Mouse (Mus musculus) G1E-ER4 (cell line): ENCODE data around the gene Ablim2. TPM values are rescaled to one million over a fixed set of nuclear protein-coding genes. Genes with fewer than 3 reads are reported as not detected.

ENCODE experiments used
- GATA1 ChIP-seq: IDR thresholded peaks from one replicate; pipeline ENCODE4 v1.8.0; 2012; ENCODE audit warnings: low read length, inconsistent platforms
- polyA plus RNA-seq: library from polyadenylated mRNA; stranded (reverse); fragments of >175 nt; gene quantifications from 2 replicates; pipeline ENCODE4 v1.2.3, GENCODE M21; 2012

Ablim2 gene
- polyA plus RNA-seq, 1 experiment: not detected

DNA sequence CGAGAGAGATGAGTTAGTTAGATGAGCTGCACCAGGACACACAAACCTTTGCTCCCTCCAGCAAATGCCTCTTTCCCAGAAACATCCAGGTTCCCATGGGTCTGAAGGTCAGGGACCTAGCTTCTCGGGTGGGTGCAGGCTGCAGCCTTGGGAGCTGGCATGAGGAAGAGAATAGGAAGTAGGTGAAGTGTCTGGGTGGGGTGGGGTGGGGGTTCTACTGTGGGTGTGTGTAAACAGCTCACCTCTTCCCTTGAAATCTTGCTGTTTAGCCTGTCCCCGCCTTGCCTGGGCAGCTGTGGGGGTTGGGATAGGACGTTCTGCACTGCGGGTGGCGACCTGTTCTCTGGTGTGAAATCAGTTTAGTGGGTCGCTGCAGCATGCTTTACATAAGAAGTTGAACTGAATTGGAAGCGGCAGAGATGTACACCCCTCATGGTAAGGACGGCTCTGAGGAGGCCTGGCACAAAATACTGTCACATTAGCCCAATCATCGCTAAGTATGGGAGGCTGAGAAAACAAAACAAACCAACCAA lies 25.0 kb downstream of the Ablim2 start:
- TF ChIP-seq GATA1: no peak

DNA sequence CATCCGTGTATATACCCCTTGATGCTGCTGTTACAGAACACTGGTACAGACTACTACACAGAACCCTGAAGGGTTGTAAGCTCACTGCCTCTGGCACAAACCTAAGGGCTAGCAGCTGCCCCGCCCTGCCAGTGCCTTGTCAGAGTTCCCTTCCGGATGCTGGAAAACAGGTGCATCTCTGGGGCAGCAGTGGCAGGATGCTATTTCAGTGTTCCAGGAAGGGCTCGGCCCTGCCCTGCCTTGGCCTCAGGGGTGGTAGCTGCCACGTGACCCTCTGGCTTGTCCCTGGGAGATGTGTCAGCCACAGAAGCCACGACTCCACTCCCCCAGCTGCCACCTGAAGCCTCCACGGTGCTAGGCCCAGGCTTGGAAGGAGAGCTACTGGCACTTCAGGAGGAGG lies 28.2 kb downstream of the Ablim2 start:
- TF ChIP-seq GATA1: no peak

DNA sequence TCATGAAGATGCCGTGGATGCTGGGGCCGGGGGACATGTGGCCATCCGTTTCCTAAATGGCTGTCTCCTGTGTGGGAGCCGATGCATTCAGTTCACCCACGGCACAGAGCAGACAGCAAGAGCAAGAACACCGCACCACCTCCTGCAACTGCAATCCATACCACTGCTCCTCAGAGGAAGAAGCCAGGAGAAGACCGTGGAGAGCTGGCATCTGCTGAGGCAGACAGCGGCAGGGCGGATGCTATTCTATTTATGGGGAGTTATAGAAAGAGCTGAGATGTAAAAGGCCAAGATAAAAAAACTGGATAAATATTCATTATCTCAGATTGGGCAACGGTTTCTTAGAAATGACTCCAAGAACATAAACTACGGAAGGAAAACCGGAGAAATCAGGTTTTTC lies 30.2 kb downstream of the Ablim2 start:
- no peak for TF ChIP-seq GATA1

DNA sequence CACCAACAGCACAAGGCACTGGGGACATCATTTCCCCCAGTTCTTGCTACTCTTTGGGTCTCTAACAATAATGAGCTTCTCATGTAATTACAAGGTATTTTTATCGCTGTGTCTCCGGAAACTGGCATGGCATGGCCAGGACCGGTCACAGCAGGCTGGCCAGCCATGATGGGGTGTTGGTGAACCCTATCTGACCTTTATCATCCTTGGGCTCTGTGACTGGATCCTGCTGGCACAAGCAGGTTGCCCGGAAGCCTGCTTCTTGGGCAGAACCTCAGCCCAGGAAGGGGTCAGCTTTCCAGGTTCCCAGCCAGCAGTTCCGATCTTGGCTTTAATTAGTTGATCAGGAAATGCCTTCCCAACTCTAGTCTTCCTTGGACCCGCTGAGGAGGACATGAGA lies 31.0 kb downstream of the Ablim2 start:
- TF ChIP-seq GATA1: no peak

DNA sequence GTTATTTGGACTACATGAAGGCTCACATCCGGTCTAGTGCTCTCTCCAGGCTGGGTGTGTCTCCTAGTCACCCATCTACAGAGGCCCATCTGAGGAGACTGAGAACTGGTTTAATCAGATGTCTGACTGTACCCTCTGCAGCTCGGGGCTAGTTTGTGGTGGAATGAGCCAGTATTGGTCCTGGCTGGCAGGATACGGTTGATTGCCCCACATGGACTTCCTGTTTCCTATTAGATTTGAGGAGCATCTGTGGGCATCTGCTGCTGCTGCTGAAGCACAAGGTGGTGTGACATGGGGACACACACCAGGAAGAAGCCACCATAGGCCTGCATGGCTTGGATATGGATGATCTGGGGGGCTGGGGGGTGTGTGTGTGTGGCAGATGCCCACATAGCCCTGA lies 32.0 kb downstream of the Ablim2 start:
- no peak for TF ChIP-seq GATA1

DNA sequence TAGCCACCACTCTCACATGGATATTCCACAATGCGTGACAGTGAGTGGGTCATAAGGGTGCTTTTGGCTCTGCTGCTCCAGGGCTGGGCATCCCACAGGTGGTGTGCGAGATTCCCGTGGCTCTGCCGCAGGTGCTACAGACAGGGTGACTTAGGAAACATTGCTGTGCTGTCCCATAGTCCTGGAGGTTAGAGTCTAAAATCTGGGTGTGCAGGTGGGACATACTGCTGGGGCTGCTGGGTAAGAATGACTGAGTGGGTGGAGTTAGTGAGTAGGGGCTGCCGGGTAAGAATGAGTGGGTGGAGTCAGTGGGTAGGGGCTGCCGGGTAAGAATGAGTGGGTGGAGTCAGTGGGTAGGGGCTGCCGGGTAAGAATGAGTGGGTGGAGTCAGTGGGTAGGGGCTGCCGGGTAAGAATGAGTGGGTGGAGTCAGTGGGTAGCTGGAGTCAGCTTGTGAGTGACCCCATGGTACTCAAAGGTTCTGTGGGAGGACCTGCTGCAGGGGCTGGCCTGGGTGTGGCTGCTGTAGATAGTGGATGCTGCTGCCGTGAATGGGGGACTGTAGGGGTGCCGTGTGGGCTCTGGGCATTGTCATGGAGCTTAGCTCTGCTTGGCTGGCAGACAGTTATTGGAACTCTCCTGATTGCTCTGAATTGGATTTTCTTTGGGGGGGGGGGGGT lies 32.8 kb downstream of the Ablim2 start:
- TF ChIP-seq GATA1: no peak

DNA sequence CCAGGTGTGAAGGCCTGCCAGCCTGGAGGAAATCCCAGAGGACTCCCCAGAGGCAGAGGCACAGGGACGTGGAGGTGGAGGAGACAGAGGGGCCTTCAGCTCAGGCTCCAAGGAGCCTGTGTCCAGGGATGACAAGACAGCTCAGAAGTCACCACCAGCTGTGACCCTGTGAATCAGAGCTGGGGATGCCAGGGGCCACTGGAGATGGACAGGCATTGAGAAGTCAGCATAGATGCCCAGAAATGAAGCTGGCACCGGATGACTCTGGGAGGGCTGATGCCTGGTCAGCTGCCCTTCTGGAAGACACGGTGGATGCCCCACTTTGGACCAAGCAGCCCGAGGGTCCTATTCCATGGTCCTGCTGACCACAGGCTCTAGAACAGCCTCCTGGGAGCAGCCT lies 36.3 kb downstream of the Ablim2 start:
- TF ChIP-seq GATA1: no peak

DNA sequence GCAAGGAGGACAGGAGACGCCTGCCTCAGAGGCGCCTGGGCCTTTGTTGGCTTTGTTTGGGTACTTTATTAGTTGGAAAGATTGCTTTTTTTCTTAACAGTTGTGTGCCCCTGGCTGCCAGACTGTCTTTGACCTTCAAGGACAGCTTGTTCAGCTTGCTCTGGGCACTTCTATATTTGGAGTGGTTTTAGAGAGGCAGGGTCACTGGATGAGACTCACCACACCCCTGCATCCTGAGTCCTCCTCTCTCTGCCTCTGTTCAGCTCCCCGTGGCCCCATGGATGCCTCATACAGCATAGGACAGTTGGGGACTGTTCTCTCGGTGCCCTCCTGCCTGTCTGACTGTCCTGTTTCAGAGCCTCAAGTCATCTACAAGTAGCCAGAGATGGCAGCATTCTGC lies 37.3 kb downstream of the Ablim2 start:
- TF ChIP-seq GATA1: no peak

DNA sequence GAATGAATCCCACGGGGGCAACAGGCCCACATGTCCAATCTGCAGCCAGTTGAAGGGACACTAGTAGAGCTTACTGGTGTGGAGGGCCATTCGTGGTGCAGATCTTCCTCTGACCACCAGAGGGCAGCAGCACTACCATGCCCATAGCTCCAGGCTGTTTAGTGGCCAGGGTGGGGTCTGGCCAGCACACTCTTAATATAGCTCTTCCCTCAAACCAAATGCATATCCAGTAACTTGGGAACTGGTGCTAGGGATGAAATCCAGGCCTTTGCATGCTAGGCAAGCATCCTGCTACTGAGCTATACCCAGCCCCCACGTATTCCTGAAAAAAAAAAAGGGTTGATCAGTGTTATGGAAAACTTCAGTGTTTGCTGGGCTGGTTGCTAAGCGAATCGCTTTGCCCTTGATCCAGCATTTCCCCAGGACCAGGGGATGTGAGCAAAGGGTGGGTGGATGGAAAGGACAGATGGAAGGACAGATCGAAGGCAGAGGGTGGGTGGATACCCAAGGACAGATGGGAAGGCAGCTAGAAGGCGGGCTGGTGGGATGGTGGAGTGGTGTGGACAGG lies 37.9 kb downstream of the Ablim2 start:
- no peak for TF ChIP-seq GATA1

DNA sequence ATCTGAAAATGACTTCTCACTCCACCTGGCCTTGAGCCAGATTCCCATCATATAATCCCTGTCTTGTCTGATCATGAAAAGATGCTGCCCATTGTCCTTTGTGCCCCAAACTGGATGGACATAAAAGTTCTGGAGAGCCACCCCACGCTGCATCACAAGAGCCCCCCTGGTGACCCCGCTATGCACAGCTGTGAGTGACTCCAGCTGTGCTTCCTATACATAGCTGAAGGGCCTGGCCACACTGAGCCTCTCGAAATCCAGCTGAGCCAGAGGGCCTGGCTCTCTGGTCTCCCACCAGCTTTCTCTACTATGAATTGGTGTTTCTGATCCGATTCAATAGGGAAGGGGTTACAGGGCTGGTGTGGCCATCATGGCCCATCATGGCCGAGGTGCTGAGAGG lies 38.5 kb downstream of the Ablim2 start:
- TF ChIP-seq GATA1: no peak

DNA sequence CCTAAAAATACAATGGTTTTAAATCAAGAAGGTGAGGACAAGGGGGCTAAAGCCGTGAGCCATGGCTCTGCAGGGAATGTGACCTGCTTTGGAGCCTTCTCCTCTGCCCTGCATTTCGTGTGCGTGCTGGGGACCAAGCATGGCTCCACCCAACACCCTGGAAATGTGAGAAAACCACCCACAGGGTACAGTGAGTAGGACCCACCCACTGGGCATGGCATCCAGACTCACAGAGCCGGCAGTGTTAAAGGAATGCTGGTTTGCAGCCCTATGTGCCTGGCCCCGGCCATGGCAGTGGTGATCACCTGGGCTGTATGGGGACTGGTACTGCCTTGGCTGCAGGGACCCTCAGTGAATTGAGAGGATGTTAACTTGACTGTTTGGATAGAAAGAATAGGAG lies 41.4 kb downstream of the Ablim2 start:
- TF ChIP-seq GATA1: no peak

DNA sequence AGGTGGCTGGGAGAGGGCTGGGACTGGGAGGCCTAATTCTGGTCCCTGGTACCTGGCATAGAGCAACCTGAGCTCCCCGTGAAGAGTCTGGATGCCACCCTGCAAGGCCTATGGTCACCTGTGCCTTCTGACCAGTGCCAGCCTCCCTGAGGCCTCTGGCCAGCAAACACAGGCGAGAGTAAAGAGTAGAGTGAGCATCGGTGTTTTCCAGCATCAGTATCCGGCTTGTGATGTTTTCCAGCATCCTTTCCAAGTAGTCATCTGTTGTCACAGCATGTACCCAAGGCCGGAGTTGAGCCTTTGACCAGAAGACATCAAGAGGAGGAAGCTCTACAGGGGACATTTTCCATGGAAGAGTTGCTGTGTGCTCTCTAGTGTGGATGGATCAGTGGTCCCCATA lies 45.7 kb downstream of the Ablim2 start:
- no peak for TF ChIP-seq GATA1

DNA sequence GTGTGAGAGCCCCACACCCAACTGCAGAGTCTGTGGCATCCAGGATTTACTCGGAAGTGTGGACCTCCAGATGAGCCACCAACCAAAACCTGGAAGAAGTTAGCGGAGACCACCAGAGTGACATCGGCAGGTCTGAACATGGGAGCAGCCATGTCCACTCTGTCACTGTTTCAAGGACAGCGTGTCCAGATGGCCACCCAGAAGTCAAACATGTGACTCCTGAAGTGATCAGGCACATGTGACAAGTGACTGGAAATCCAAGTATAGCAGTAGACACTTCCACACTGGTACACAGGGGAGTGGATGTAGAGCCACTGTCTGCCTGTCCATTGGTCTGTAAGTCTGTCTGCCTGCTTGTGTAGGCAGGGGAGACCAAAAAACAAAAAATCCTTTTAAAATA lies 47.0 kb downstream of the Ablim2 start:
- no peak for TF ChIP-seq GATA1

DNA sequence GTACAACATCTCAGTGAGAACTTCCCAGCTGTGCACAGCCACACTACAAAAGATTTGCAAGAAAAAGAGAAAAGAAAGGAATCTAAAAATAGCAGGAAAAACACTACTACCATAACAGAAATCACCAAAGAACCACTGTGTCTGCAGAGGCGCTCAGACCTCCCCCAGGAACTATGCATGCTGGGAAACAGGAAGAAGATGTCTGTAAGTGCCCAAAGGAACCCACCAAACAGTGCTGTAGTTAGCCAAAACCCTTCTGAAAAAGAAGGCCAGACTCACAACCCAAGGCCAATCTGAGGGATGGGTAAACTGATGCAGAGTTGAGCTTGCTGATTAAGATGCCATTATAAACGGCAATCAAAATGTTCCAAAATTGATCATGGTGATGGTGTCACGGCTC lies 47.5 kb downstream of the Ablim2 start:
- no peak for TF ChIP-seq GATA1

DNA sequence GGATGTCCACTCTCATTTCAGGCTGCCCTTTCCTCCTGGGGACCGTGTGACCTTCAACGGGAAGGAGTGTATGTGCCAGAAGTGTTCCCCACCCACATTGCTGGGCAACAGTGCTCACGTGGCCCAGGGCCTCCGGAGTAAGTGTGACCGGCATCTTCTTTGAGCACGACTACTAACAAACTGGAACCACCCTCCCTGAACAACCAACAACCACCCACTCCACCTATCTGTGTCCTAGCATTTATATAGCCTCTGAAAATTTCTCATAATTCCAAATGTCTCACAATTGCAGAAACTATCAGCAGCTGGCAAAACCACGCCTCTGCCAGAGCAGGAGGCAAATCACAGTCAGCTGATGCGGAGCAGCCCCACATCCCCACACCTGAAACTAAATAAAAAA lies 49.3 kb downstream of the Ablim2 start:
- TF ChIP-seq GATA1: no peak

DNA sequence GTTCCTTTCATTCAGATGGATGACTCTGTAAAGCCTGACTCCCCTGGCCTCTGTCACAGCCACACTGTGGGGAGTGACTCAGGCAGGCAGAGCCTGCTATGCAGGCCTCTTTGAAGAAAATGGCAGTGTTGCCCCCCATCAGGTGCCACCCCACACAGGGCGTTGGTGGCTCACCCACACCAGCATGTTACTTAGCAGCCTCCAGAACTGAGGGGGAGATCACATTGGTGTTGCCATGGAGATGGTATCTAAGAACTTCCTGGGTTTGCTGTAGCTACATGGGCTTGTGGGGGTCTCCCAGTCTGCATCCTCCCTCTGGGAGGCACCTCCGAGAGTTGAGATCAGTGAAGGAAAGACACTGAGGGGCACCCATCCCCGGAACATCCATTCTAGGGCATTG lies 52.8 kb downstream of the Ablim2 start:
- TF ChIP-seq GATA1: no peak

DNA sequence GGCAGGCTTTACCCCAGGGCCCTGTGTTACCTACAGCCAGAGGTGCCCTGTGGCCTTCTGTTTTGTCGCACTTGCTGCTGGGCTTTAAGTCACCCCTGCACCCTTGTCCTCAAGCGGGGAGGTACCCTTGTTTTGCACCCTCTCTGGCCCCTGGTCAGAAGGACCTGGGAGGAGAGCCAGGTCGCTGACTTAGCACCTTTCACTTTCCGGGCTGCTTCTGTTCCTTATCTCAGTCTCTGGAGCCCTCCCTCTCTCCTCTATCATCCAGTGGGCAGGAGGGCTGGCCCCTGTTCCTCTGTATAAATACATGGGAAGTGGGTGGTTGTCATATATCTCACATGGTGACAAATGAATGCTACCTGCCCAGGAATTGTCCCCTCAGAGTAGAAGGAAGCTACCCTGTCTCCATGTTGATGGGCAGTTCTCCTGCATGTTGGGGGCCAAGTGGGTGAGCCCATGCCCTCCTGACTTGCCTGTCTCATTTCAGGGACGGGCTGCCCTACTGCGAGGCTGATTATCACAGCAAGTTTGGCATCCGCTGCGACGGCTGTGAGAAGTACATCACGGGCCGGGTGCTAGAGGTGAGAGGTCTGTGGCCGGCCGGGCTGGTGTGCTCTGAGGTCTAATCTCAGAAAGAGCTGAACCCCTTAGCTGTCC lies 54.1 kb downstream of the Ablim2 start:
- no peak for TF ChIP-seq GATA1

DNA sequence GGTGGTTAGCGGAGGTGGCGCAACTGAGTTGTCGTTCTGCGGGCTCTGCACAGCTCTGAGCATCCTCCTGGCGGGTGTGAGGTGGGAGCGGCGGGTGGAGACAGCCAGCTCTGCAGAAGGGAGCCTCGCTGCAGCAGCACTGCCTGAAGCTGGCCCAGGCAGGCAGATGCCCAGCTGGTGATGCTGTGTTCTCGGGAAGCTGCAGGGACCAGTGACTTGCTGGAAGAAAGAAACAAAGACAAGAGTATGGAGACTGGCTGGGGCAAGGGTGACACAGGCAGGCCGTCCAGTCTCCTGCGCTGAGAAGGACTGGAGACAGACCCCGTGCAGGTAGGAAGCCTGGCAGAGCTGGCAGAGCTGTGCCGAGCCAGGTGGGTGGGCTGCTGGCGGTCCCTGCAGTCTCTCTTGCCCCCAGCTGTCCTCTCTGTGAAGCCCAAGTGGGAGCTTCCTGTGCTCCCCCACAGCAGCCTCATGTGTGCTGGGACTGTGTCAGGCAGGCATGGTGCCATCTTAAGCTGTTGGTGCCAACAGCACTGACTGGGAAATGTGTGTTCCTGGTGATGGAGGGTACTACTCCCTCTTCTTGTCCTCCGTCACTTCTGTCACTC lies 56.8 kb downstream of the Ablim2 start:
- TF ChIP-seq GATA1: no peak
